Mouse (Mus musculus) hematopoietic multipotent progenitor cell, adult 10-12 weeks (in vitro differentiated cells): ENCODE measurements around the gene Sik3. TPM values are rescaled to one million over a fixed set of nuclear protein-coding genes. Genes with fewer than 3 reads are reported as not detected.

Experiments
- polyA plus RNA-seq: library from polyadenylated mRNA; stranded (reverse); fragments of >175 nt; gene quantifications from 2 replicates; pipeline ENCODE4 v1.2.3, GENCODE M21; 2012; ENCODE audit warnings: low replicate concordance

Sik3 gene
- 17.7 and 19.2 TPM in 2 replicates for polyA plus RNA-seq

GRCm38 (mm10) chr9:46012091-46013008 is at the start of gene Sik3, which contains the start of gene Pafah1b2:
Sik3 (plus strand) TSS chr9:46012820.
Pafah1b2 (minus strand) TSS chr9:46012690.

DNA sequence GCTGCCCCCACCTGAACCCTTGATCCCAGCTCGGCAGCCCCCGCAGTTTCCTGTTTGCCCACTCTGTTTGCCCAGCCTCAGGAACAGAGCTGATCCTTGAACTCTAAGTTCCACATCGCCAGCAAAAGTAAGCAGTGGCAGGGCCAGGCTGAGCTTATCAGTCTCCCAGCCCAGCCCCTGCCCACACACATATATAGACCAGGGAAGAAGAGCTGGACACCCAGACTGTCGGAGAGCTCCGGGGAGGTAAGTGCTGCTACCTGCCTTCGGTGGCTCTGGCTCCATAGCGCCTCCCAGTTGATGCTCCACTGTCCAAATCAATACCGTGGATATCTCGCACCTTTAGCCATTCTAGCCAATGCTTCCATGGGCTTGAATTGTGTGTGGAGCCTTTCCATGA is 215.9 kb downstream of the Sik3 start, which contains the start of gene Apoa1:
Gene Apoa1, plus strand, starts transcription at position 90 of the 400 bp plus-strand sequence.

DNA sequence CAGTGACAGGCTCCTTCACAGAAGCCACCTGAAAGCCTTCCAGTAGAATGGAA is 222.8 kb downstream of the Sik3 start, which contains the start of gene Apoc3:
Gene Apoc3, minus strand, starts transcription at position 41 of the 53 bp plus-strand sequence.

GRCm38 (mm10) chr9:46240526-46241153 is 228.0 kb downstream of the Sik3 start, which contains the start of gene Apoa4:
Apoa4 (plus strand) TSS chr9:46240696.

DNA sequence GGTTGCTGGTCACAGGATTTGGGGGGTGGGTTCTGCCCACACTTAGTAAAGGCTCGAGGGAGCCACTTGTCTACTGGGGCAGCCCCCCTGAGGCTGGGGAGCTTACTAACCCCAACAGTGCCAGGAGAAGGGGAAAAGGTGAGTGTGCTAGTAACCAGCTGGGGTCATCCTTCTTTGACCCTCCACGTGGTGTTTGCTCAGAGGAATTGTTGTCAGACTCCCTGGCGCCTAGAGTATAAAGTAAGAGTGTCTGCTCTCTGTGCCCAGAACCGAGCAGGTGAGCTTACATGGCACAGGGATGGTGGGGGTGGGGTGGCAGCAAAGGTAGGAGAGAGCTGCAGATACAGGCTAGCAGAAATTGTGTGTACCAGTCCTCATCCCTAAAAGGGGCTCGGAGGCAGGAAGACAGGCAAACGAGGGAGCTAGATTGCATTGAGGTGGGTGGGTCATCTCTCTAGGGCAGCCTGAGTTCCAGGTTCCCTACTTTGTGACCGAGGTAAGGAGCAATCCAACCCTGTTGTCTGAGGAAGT is 255.8 kb downstream of the Sik3 start, which contains the start of gene Apoa5:
Gene Apoa5, plus strand, starts transcription at position 291 of the 531 bp plus-strand sequence.

DNA sequence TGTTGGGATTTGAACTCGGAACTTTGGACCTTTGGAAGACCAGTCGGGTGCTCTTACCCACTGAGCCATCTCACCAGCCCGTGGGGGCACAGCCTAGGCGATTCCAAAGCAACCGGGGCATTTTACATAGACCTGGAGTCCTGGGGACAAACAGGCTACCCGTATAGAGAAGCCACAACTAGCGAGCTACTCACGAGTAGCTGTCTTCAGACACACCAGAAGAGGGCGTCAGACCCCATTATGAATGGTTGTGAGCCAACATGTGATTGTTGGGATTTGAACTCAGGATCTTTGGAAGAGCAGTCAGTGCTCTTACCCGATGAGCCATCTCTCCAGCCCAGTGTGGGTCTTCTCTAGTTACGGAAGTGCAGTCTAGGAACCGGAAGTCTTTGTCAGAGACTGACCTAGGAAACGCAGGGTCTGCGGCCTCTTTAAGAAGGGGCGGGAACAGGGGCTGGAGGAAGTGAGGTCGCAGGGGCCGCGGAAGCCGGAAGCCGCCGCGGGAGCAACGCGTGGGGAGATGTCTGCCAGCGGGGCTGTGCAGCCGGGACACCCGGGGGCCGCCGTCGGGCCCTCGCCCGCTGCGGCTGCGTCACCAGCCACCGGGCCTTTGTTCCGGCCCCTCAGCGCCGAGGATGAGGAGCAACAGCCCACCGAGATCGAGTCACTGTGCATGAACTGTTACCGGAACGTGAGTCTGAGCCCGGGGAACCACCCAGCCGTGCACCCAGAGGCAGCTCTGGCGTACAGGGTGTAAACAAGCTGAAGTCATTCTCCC is 260.2 kb downstream of the Sik3 start, which contains the start of gene Zpr1:
Gene Zpr1, plus strand, starts transcription at position 388 of the 778 bp plus-strand sequence.

Other genes starting within 250 kb of the Sik3 start
- gene Cep164, start 184.1 kb upstream of the Sik3 start, polyA plus RNA-seq, result 95.1 and 185 TPM in 2 replicates
- gene Bace1, start 174.2 kb upstream of the Sik3 start, polyA plus RNA-seq, result 0.46 and 0.89 TPM in 2 replicates
- 12.6 and 13.0 TPM in 2 replicates for gene Pcsk7, start 106.3 kb upstream of the Sik3 start, polyA plus RNA-seq
- gene Rnf214, start 105.9 kb upstream of the Sik3 start, polyA plus RNA-seq, result 11.7 and 16.1 TPM in 2 replicates
- 0.72 and 2.9 TPM in 2 replicates for gene Tagln, start 76.8 kb upstream of the Sik3 start, polyA plus RNA-seq
- gene Sidt2, start 57.6 kb upstream of the Sik3 start, polyA plus RNA-seq, result 66.6 and 188 TPM in 2 replicates
- gene Pafah1b2, start 130 bp upstream of the Sik3 start, polyA plus RNA-seq, result 59.1 and 67.6 TPM in 2 replicates
- gene Apoa1, start 215.8 kb downstream of the Sik3 start, polyA plus RNA-seq, result not detected in 2 replicates
- gene Apoc3, start 222.8 kb downstream of the Sik3 start, polyA plus RNA-seq, result not detected in 2 replicates
- gene Apoa4, start 227.9 kb downstream of the Sik3 start, polyA plus RNA-seq, result not detected in 2 replicates